Mouse (Mus musculus) kidney, adult 2 months (tissue): ENCODE results near the gene Bcl7c. TPM values are rescaled to one million over a fixed set of nuclear protein-coding genes. Genes with fewer than 3 reads are reported as not detected.

Source experiments
- DNase-seq: peaks from one replicate; pipeline ENCODE4 v3.0.0; 2021
- H3K27ac ChIP-seq: fragments of 200-500 bp; 2 replicates; pipeline ENCODE4 v1.5.1; 2012; ENCODE audit warnings: low read depth, low read length, control low read depth, inconsistent platforms; ENCODE audit not compliant: insufficient read depth
- H3K27me3 ChIP-seq: fragments of 200-500 bp; replicated peaks from 2 replicates; pipeline ENCODE4 v1.6.1; 2012; ENCODE audit warnings: mild to moderate bottlenecking, moderate library complexity, low read length, inconsistent platforms; ENCODE audit not compliant: control insufficient read depth, insufficient read depth
- H3K36me3 ChIP-seq: fragments of 200-500 bp; 2 replicates; pipeline ENCODE4 v1.6.1; 2012; ENCODE audit warnings: mild to moderate bottlenecking, moderate library complexity, low read length, inconsistent platforms; ENCODE audit not compliant: control insufficient read depth, insufficient read depth
- H3K4me1 ChIP-seq: fragments of 200-500 bp; 2 replicates; pipeline ENCODE4 v1.6.1; 2011; ENCODE audit warnings: low read length; ENCODE audit not compliant: control insufficient read depth, insufficient read depth
- H3K4me3 ChIP-seq: fragments of 200-500 bp; 2 replicates; pipeline ENCODE4 v1.5.1; 2011; ENCODE audit warnings: mild to moderate bottlenecking, low read depth, low read length, control low read depth; ENCODE audit not compliant: insufficient read depth
- CTCF ChIP-seq: fragments of 200-500 bp; conservative IDR thresholded peaks from 2 replicates; pipeline ENCODE4 v1.5.1; 2011; ENCODE audit warnings: low read depth, mild to moderate bottlenecking, control low read depth, low read length, moderate library complexity, mixed read lengths; ENCODE audit not compliant: insufficient read depth, insufficient read length
- POLR2A ChIP-seq: fragments of 200-500 bp; IDR thresholded peaks from one replicate; pipeline ENCODE4 v1.6.1; 2011; ENCODE audit warnings: low read depth, low read length, control low read depth
- WGBS: fragments of 180-500 bp; shearing (Covaris S2); methylation state at CpG from one replicate; pipeline ENCODE4 v1.1.7; 2018; 5-methylcytosine and 5-hydroxymethylcytosine counted together
- polyA plus RNA-seq: library from polyadenylated mRNA; depleted of rRNA; stranded (reverse); fragments of >200 nt; gene quantifications from 2 replicates; pipeline ENCODE4 v1.2.3, GENCODE M21; 2012; rRNA removed

The Bcl7c gene
- polyA plus RNA-seq, result 24.5 and 25.9 TPM in 2 replicates

- Histone ChIP-seq H3K36me3 (no peaks in the 10 kb centered on the region), H3K27ac (peak within 1 kb of the TSS; percentile 69), H3K27me3 (no peaks in the 10 kb centered on the region), H3K4me1 (peaks cover 26% of the 10 kb centered on the region; the same call in 1 of the 2 replicates), H3K4me3 (peak within 1 kb of the TSS; percentile 75)
- under 1% methylated on average over 88 of the region's 90 CpGs for WGBS
- peak; percentile 92 for DNase-seq
- TF ChIP-seq POLR2A (no peak), CTCF (peak; percentile 52)
Measured at GRCm38 (mm10) chr7:127708207-127709078, at the start of gene Bcl7c. Bcl7c (minus strand) TSS chr7:127708933.

- no peak for DNase-seq
- 83% methylated on average over 7 of the region's 7 CpGs for WGBS
- no peak overlapping the region for H3K4me3 ChIP-seq
- no peaks in the 10 kb centered on the region for H3K27me3 ChIP-seq
- peaks cover 1% of the 10 kb centered on the region; the same call in 1 of the 2 replicates for H3K36me3 ChIP-seq
- H3K4me1 ChIP-seq, result no peaks in the 10 kb centered on the region
- no peak overlapping the region for H3K27ac ChIP-seq
- no peak for TF ChIP-seq POLR2A
- no peak for TF ChIP-seq CTCF
Measured at GRCm38 (mm10) chr7:127753741-127754140, 45.0 kb upstream of the Bcl7c start.

- H3K4me3 ChIP-seq, result no peak overlapping the region
- H3K4me1 ChIP-seq, result no peaks in the 10 kb centered on the region
- TF ChIP-seq POLR2A, result no peak
- TF ChIP-seq CTCF, result no peak
- H3K27ac ChIP-seq, result no peak overlapping the region
- H3K27me3 ChIP-seq, result no peaks in the 10 kb centered on the region
- no peak for DNase-seq
- peaks cover 1% of the 10 kb centered on the region; the same call in 1 of the 2 replicates for H3K36me3 ChIP-seq
- 55% methylated on average over 5 of the region's 5 CpGs for WGBS
Measured at GRCm38 (mm10) chr7:127753158-127753557, 44.4 kb upstream of the Bcl7c start.

- Histone ChIP-seq H3K27me3 (no peaks in the 10 kb centered on the region), H3K4me3 (no peak overlapping the region), H3K36me3 (peaks cover 1% of the 10 kb centered on the region; the same call in 1 of the 2 replicates), H3K27ac (no peak overlapping the region), H3K4me1 (no peaks in the 10 kb centered on the region)
- TF ChIP-seq POLR2A, result no peak
- TF ChIP-seq CTCF, result no peak
- no peak for DNase-seq
- WGBS, result 92% methylated on average over 27 of the region's 27 CpGs
Measured at GRCm38 (mm10) chr7:127752069-127752468, 43.3 kb upstream of the Bcl7c start.

GRCm38 (mm10) chr7:127751619-127752018 lies 42.9 kb upstream of the Bcl7c start:
- H3K4me1 ChIP-seq, result no peaks in the 10 kb centered on the region
- H3K27me3 ChIP-seq, result no peaks in the 10 kb centered on the region
- 89% methylated on average over 5 of the region's 5 CpGs for WGBS
- H3K4me3 ChIP-seq, result no peak overlapping the region
- peaks cover 1% of the 10 kb centered on the region; the same call in 1 of the 2 replicates for H3K36me3 ChIP-seq
- TF ChIP-seq CTCF (no peak), POLR2A (no peak)
- no peak overlapping the region for H3K27ac ChIP-seq
- DNase-seq, result no peak

- DNase-seq, result peak; percentile 45
- peak overlapping the region; percentile 20; the same call in 1 of the 2 replicates for H3K4me3 ChIP-seq
- H3K4me1 ChIP-seq, result no peaks in the 10 kb centered on the region
- no peak for TF ChIP-seq POLR2A
- TF ChIP-seq CTCF, result no peak
- 77% methylated on average over 19 of the region's 19 CpGs for WGBS
- H3K27ac ChIP-seq, result no peak overlapping the region
- H3K27me3 ChIP-seq, result no peaks in the 10 kb centered on the region
- H3K36me3 ChIP-seq, result peaks cover 1% of the 10 kb centered on the region; the same call in 1 of the 2 replicates
Measured at GRCm38 (mm10) chr7:127750131-127751127, 41.7 kb upstream of the Bcl7c start.
